Mouse (Mus musculus) CH12.LX (cell line): Measurements from ENCODE around the gene Olfr1093. TPM values are rescaled to one million over a fixed set of nuclear protein-coding genes. Genes with fewer than 3 reads are reported as not detected.

Source experiments
- DNase-seq: peaks from one replicate; pipeline ENCODE4 v3.0.0-alpha.2; 2013; ENCODE audit errors: extremely low read depth
- H3K27ac ChIP-seq: 2 replicates; pipeline ENCODE4 v1.5.1; 2012; ENCODE audit warnings: low read depth, mild to moderate bottlenecking, control low read depth, moderate library complexity; ENCODE audit not compliant: insufficient read depth
- H3K27me3 ChIP-seq: replicated peaks from 2 replicates; pipeline ENCODE3; 2012; ENCODE audit warnings: inconsistent platforms
- H3K36me3 ChIP-seq, 2 experiments: replicated peaks in 1 of 2; 2 replicates each; pipeline versions ENCODE3 to v1.6.1; 2012; ENCODE audit warnings: inconsistent platforms in 1 of 2, low read length in 1 of 2, mild to moderate bottlenecking in 1 of 2, mixed read lengths in 1 of 2, moderate library complexity in 1 of 2; ENCODE audit not compliant: control insufficient read depth in 1 of 2, insufficient read depth in 1 of 2
- H3K4me1 ChIP-seq, 2 experiments: 2 replicates each; pipeline ENCODE4 v1.6.1; 2012; ENCODE audit warnings: inconsistent platforms in 1 of 2, moderate library complexity in 1 of 2; ENCODE audit not compliant: insufficient read depth in 2 of 2, control insufficient read depth in 1 of 2
- H3K4me2 ChIP-seq: 2 replicates; pipeline ENCODE4 v1.6.1; 2012; ENCODE audit warnings: low read depth, mild to moderate bottlenecking, control low read depth; ENCODE audit not compliant: poor library complexity, insufficient read depth, severe bottlenecking
- H3K4me3 ChIP-seq, 3 experiments: fragments of 150-350 bp in 1 of 3; sonication (generic) in 1 of 3; replicated peaks in 1 of 3; 2 replicates each; pipeline versions ENCODE3 to v1.5.1; 2011 to 2012; ENCODE audit warnings: low read depth in 2 of 3, low read length in 2 of 3, mild to moderate bottlenecking in 2 of 3, moderate library complexity in 2 of 3, control low read depth in 1 of 3, improper control_type of control experiment in 1 of 3, inconsistent platforms in 1 of 3, mixed read lengths in 1 of 3; ENCODE audit not compliant: poor library complexity in 1 of 3
- H3K79me2 ChIP-seq: replicated peaks from 2 replicates; pipeline ENCODE4 v1.6.1; 2012; ENCODE audit warnings: mild to moderate bottlenecking, moderate library complexity; ENCODE audit not compliant: control insufficient read depth, poor library complexity, insufficient read depth, severe bottlenecking; ENCODE audit errors: extremely low read depth
- H3K9ac ChIP-seq: 2 replicates; pipeline ENCODE4 v1.6.1; 2012; ENCODE audit warnings: low read depth, mild to moderate bottlenecking, control low read depth, moderate library complexity; ENCODE audit not compliant: insufficient read depth
- H3K9me3 ChIP-seq: replicated peaks from 2 replicates; pipeline ENCODE3; 2012; ENCODE audit warnings: low read length, inconsistent platforms, mixed read lengths
- BHLHE40 ChIP-seq: IDR thresholded peaks from 2 replicates; pipeline ENCODE4 v1.6.1; 2011; ENCODE audit warnings: mild to moderate bottlenecking, low read depth, low read length, improper control_type of control experiment
- CHD1 ChIP-seq: IDR thresholded peaks from 2 replicates; pipeline ENCODE4 v1.6.1; 2012; ENCODE audit warnings: low read depth, low read length, improper control_type of control experiment, inconsistent platforms
- CTCF ChIP-seq, 2 experiments: IDR thresholded peaks in 1 of 2; conservative IDR thresholded peaks in 1 of 2; 2 replicates each; pipeline ENCODE4 v1.5.1; 2011 to 2012; ENCODE audit warnings: low read depth in 2 of 2, low read length in 2 of 2, improper control_type of control experiment in 1 of 2, inconsistent platforms in 1 of 2, mild to moderate bottlenecking in 1 of 2, moderate library complexity in 1 of 2
- ELF1 ChIP-seq: IDR thresholded peaks from 2 replicates; pipeline ENCODE4 v1.6.1; 2014; ENCODE audit warnings: low read depth, mild to moderate bottlenecking, inconsistent platforms, low read length, improper control_type of control experiment
- EP300 ChIP-seq: IDR thresholded peaks from 2 replicates; pipeline ENCODE4 v1.6.1; 2011; ENCODE audit warnings: low read length, improper control_type of control experiment
- GABPA ChIP-seq: IDR thresholded peaks from 2 replicates; pipeline ENCODE4 v1.6.1; 2012; ENCODE audit warnings: low read depth, low read length, improper control_type of control experiment, inconsistent platforms; ENCODE audit not compliant: insufficient replicate concordance
- HCFC1 ChIP-seq: IDR thresholded peaks from 2 replicates; pipeline ENCODE4 v1.6.1; 2012; ENCODE audit warnings: low read depth, mild to moderate bottlenecking, inconsistent platforms, low read length, improper control_type of control experiment
- IRF4 ChIP-seq: IDR thresholded peaks from 2 replicates; pipeline ENCODE4 v1.6.1; 2014; ENCODE audit warnings: low read depth, mild to moderate bottlenecking, inconsistent platforms, low read length, improper control_type of control experiment
- KAT2A ChIP-seq: IDR thresholded peaks from 2 replicates; pipeline ENCODE4 v1.6.1; 2012; ENCODE audit warnings: low read length, improper control_type of control experiment, inconsistent platforms; ENCODE audit not compliant: insufficient replicate concordance
- MAFK ChIP-seq: IDR thresholded peaks from 2 replicates; pipeline ENCODE4 v1.6.1; 2011; ENCODE audit warnings: low read length, improper control_type of control experiment; ENCODE audit not compliant: insufficient replicate concordance
- MAX ChIP-seq: IDR thresholded peaks from 2 replicates; pipeline ENCODE4 v1.6.1; 2011; ENCODE audit warnings: low read length, improper control_type of control experiment
- MEF2A ChIP-seq: IDR thresholded peaks from 2 replicates; pipeline ENCODE4 v1.6.1; 2014; ENCODE audit warnings: low read depth, mild to moderate bottlenecking, inconsistent platforms, low read length, improper control_type of control experiment, borderline replicate concordance
- MYC ChIP-seq: IDR thresholded peaks from 2 replicates; pipeline ENCODE4 v1.6.1; 2011; ENCODE audit warnings: low read depth, mild to moderate bottlenecking, improper control_type of control experiment, low read length
- NRF1 ChIP-seq: IDR thresholded peaks from 2 replicates; pipeline ENCODE4 v1.6.1; 2014; ENCODE audit warnings: low read depth, mild to moderate bottlenecking, inconsistent platforms, low read length, improper control_type of control experiment, moderate library complexity
- PAX5 ChIP-seq: IDR thresholded peaks from 2 replicates; pipeline ENCODE4 v1.6.1; 2012; ENCODE audit warnings: low read length, inconsistent platforms, mixed read lengths
- POLR2A ChIP-seq: IDR thresholded peaks from 2 replicates; pipeline ENCODE4 v1.6.1; 2011; ENCODE audit warnings: low read depth, mild to moderate bottlenecking, improper control_type of control experiment, low read length
- POLR2AphosphoS2 ChIP-seq: IDR thresholded peaks from 2 replicates; pipeline ENCODE4 v1.6.1; 2011; ENCODE audit warnings: low read depth, low read length, improper control_type of control experiment
- SIN3A ChIP-seq: IDR thresholded peaks from 2 replicates; pipeline ENCODE4 v1.6.1; 2012; ENCODE audit warnings: low read length, improper control_type of control experiment, inconsistent platforms
- TBP ChIP-seq: conservative IDR thresholded peaks from 2 replicates; pipeline ENCODE4 v1.6.1; 2011; ENCODE audit warnings: low read depth, low read length, improper control_type of control experiment
- TCF12 ChIP-seq: IDR thresholded peaks from 2 replicates; pipeline ENCODE4 v1.6.1; 2014; ENCODE audit warnings: low read depth, mild to moderate bottlenecking, inconsistent platforms, low read length, improper control_type of control experiment
- UBTF ChIP-seq: IDR thresholded peaks from 2 replicates; pipeline ENCODE4 v1.6.1; 2012; ENCODE audit warnings: low read depth, mild to moderate bottlenecking, inconsistent platforms, low read length, improper control_type of control experiment, moderate library complexity
- USF1 ChIP-seq: IDR thresholded peaks from 2 replicates; pipeline ENCODE4 v1.6.1; 2014; ENCODE audit warnings: low read depth, mild to moderate bottlenecking, inconsistent platforms, low read length, improper control_type of control experiment
- ZMIZ1 ChIP-seq: IDR thresholded peaks from 2 replicates; pipeline ENCODE4 v1.6.1; 2012; ENCODE audit warnings: low read depth, mild to moderate bottlenecking, inconsistent platforms, low read length, improper control_type of control experiment
- ZNF384 ChIP-seq: IDR thresholded peaks from 2 replicates; pipeline ENCODE4 v1.6.1; 2012; ENCODE audit warnings: low read depth, low read length, improper control_type of control experiment, inconsistent platforms
- dilution Hi-C: fragments of 300-500 bp; cut with MboI; formaldehyde crosslinking; loops from 2 replicates; pipeline ENCODE4 v1.14.3; 2020; ENCODE audit warnings: low sequenced_read_pairs; ENCODE audit not compliant: extremely low pct_unique_long_range_greater_than_20kb, extremely low pct_ligation_motif_present
- in situ Hi-C: fragments of 300-500 bp; cut with MboI; formaldehyde crosslinking; loops from 3 replicates; pipeline ENCODE4 v1.14.3; 2019; ENCODE audit warnings: low sequenced_read_pairs, low pct_ligation_motif_present, low pct_unique_long_range_greater_than_20kb, mixed read lengths
- polyA plus RNA-seq: library from polyadenylated mRNA; unstranded; fragments of >175 nt; gene quantifications from 2 replicates; pipeline ENCODE4 v1.2.1, GENCODE M21; 2012; ENCODE audit warnings: low read depth; ENCODE audit not compliant: insufficient read length
- total RNA-seq, 2 experiments: library from RNA; depleted of rRNA; stranded (reverse); fragments of 300-350 nt in 1 of 2; fragments of >200 nt in 1 of 2; gene quantifications; 2 replicates each; pipeline ENCODE4 v1.2.3; 2012 to 2014

Gene Olfr1093
- total RNA-seq (2012; rRNA removed) (not detected in 2 replicates), total RNA-seq (2014; rRNA removed) (not detected in 2 replicates), polyA plus RNA-seq (not detected in 2 replicates)

- no peaks in the 10 kb centered on the region for H3K27me3 ChIP-seq
- in situ Hi-C loops (no loop called here), dilution Hi-C loops (no loop called here)
- peaks cover 7% of the 10 kb centered on the region for H3K9me3 ChIP-seq
- no peaks in the 10 kb centered on the region for H3K4me1 ChIP-seq
- H3K27ac ChIP-seq, result no peak within 1 kb of the TSS
- no peak within 1 kb of the TSS for H3K4me3 ChIP-seq
- no peak for TF ChIP-seq BHLHE40
- no peak for TF ChIP-seq USF1
- H3K9ac ChIP-seq, result no peak within 1 kb of the TSS
- no peak for DNase-seq
- H3K79me2 ChIP-seq, result no peaks in the 10 kb centered on the region
- H3K4me2 ChIP-seq, result no peak within 1 kb of the TSS
- H3K36me3 ChIP-seq, result no peaks in the 10 kb centered on the region
These were observed at the start of gene Olfr1093 for GRCm38 (mm10) chr2:86782179-86782578. TSS of gene Olfr1093 (plus strand) at chr2:86782479.

DNA sequence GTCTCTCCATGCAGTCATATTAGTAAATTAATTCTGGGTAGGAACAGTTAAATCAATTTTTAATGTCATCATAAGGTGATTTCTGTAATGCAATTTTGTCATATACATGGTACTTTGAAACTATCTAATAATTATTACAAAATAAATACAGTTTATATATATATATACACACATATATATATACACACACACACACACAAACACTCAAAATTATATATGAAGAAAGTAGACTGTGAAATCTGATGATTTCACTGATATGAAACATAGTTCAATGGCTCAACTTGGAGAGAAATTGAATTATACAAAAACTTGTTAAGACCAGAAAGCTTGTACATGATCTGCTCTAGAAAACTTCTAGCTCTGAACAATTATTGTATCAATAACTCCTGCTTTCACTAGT lies 48.7 kb upstream of the Olfr1093 start, which contains the start of gene Olfr1089:
Olfr1089 (minus strand) TSS at position 101 of the 400 bp plus-strand sequence.
- no peaks in the 10 kb centered on the region for H3K36me3 ChIP-seq
- no peaks in the 10 kb centered on the region for H3K27me3 ChIP-seq
- no peaks in the 10 kb centered on the region for H3K79me2 ChIP-seq
- H3K9ac ChIP-seq, result no peak within 1 kb of the TSS
- DNase-seq, result no peak
- no peak within 1 kb of the TSS for H3K4me3 ChIP-seq
- no peak for TF ChIP-seq NRF1
- no peak for TF ChIP-seq TBP
- TF ChIP-seq TCF12, result no peak
- TF ChIP-seq CHD1, result no peak
- no peak for TF ChIP-seq SIN3A
- TF ChIP-seq POLR2AphosphoS2, result no peak
- TF ChIP-seq MEF2A, result no peak
- TF ChIP-seq HCFC1, result no peak
- no peak for TF ChIP-seq UBTF
- TF ChIP-seq PAX5, result no peak
- TF ChIP-seq BHLHE40, result no peak
- TF ChIP-seq EP300, result no peak
- no peak for TF ChIP-seq IRF4
- no peak within 1 kb of the TSS for H3K4me2 ChIP-seq
- dilution Hi-C loops, result no loop called here
- no peak within 1 kb of the TSS for H3K27ac ChIP-seq
- in situ Hi-C loops, result no loop called here
- H3K4me1 ChIP-seq, result no peaks in the 10 kb centered on the region
- peaks cover 8% of the 10 kb centered on the region for H3K9me3 ChIP-seq

DNA sequence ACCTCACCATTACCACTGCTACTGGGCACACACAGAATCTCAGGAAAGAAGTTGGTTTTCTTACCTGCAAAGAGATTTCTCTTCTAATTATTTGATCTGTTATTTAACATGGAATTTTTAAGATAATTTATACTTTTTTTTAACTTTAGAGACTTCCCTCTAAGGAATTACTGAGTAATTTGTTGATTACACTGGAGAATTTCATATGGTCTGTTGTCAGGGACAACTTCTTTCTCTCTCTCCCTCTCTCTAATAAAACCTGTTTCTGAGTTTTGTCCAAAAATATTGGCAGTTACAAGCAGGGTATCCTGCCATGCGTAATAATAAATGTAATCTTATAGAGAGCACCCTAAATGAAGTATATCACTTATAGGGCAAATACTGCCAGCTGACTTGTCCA lies 23.4 kb upstream of the Olfr1093 start, which contains the start of gene Olfr1090:
Olfr1090 (minus strand) TSS at position 101 of the 400 bp plus-strand sequence.
- in situ Hi-C loops (no loop called here), dilution Hi-C loops (no loop called here)
- Histone ChIP-seq H3K9ac (no peak within 1 kb of the TSS), H3K4me2 (no peak within 1 kb of the TSS), H3K4me1 (no peaks in the 10 kb centered on the region), H3K79me2 (no peaks in the 10 kb centered on the region), H3K4me3 (no peak within 1 kb of the TSS), H3K27me3 (no peaks in the 10 kb centered on the region), H3K36me3 (no peaks in the 10 kb centered on the region), H3K27ac (no peak within 1 kb of the TSS), H3K9me3 (peaks cover 12% of the 10 kb centered on the region)
- DNase-seq, result no peak
- no peak for TF ChIP-seq CHD1
- no peak for TF ChIP-seq KAT2A
- no peak for TF ChIP-seq CTCF (conservative IDR thresholded peaks at IDR 0.05 in 1 of 2, IDR thresholded peaks at IDR 0.05 in 1 of 2; ENCODE audit: low read depth in 2 of 2, low read length in 2 of 2)
- no peak for TF ChIP-seq MAX
- no peak for TF ChIP-seq MAFK
- TF ChIP-seq HCFC1, result no peak
- no peak for TF ChIP-seq EP300
- TF ChIP-seq MYC, result no peak
- no peak for TF ChIP-seq ZNF384
- no peak for TF ChIP-seq MEF2A
- TF ChIP-seq POLR2A, result no peak
- no peak for TF ChIP-seq USF1
- no peak for TF ChIP-seq ZMIZ1
- TF ChIP-seq UBTF, result no peak
- TF ChIP-seq ELF1, result no peak
- TF ChIP-seq GABPA, result no peak
